Mouse (Mus musculus) forebrain, embryonic 12.5 days (tissue): ENCODE measurements around the gene Eml4. TPM values are rescaled to one million over a fixed set of nuclear protein-coding genes. Genes with fewer than 3 reads are reported as not detected.
A peak's percentile ranks its signal among the peaks of the same experiment; 100 is the strongest.

Experiments
- ATAC-seq: fragments of 200-750 bp; cut with Nextera tagmentation; 2 replicates; pipeline ENCODE4 v1.8.0; 2017; ENCODE audit warnings: moderate TSS enrichment; ENCODE audit not compliant: low FRiP score
- H3K27ac ChIP-seq: fragments of 300-500 bp; sonication (generic); 2 replicates; pipeline ENCODE4 v1.5.1; 2016; ENCODE audit warnings: mild to moderate bottlenecking
- H3K27me3 ChIP-seq: fragments of 300-500 bp; sonication (generic); 2 replicates; pipeline ENCODE4 v1.6.1; 2016; ENCODE audit warnings: mild to moderate bottlenecking
- H3K36me3 ChIP-seq: fragments of 300-500 bp; sonication (generic); replicated peaks from 2 replicates; pipeline ENCODE4 v1.6.1; 2016; ENCODE audit warnings: mild to moderate bottlenecking
- H3K4me1 ChIP-seq: fragments of 300-500 bp; sonication (generic); 2 replicates; pipeline ENCODE4 v1.6.1; 2016
- H3K4me2 ChIP-seq: fragments of 300-500 bp; sonication (generic); 2 replicates; pipeline ENCODE4 v1.6.1; 2016; ENCODE audit warnings: mild to moderate bottlenecking, moderate library complexity
- H3K4me3 ChIP-seq: fragments of 300-500 bp; sonication (generic); replicated peaks from 2 replicates; pipeline ENCODE4 v1.5.1; 2016; ENCODE audit warnings: mild to moderate bottlenecking
- H3K9ac ChIP-seq: fragments of 300-500 bp; sonication (generic); 2 replicates; pipeline ENCODE4 v1.6.1; 2016; ENCODE audit warnings: mild to moderate bottlenecking
- H3K9me3 ChIP-seq: fragments of 300-500 bp; sonication (generic); 2 replicates; pipeline ENCODE4 v1.6.1; 2016
- WGBS: fragments of 180-500 bp; shearing (Covaris S2); methylation state at CpG from one replicate; pipeline ENCODE4 v1.1.7; 2016; 5-methylcytosine and 5-hydroxymethylcytosine counted together
- polyA plus RNA-seq: library from polyadenylated mRNA; unstranded; fragments of >200 nt; fragmentation: Nextera tagmentation; extraction: Ambion mirVana; gene quantifications from 2 replicates; pipeline ENCODE4 v1.2.1, GENCODE M21; 2016

Gene Eml4
- polyA plus RNA-seq, 1 experiment from 2014 or later: 46.6 TPM

DNA sequence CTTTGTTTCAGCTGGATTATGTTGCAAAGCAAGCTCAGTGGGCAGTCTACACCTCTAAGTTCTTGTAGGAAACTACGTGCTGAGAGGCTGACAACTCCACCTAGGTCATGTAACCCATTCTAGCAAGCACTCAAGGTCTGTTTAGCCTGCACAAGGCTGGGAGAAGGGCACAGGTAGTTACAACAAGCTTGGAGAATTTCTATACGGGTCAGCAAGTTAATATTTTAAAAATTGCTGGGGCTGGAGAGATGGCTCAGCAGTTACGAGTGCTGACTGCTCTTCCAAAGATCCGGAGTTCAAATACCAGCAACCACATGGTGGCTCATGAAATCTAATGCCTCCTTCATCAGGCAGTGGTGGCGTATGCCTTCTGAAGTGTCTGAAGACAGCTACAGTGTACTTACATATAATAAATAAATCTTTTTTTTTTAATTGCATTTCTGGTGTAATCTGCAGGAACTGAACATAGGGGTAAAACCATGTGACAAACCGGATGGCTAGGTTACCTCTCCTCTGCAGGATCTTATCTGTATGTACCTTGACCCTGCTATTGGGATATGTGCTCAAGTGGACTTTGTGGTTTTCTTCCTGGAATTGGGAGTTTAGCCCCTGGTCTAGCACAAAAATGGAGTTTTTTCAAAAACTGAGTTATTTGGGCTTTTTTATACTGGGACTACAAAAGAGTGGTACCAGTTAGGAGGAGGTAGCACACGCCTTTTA, 132.2 kb downstream of the Eml4 start:
- Histone ChIP-seq H3K27me3 (no peaks in the 10 kb centered on the region), H3K4me2 (no peak overlapping the region), H3K4me1 (peaks cover 5% of the 10 kb centered on the region; the same call in 1 of the 2 replicates), H3K36me3 (peaks cover 32% of the 10 kb centered on the region), H3K9ac (no peak overlapping the region), H3K9me3 (no peaks in the 10 kb centered on the region), H3K4me3 (no peak overlapping the region), H3K27ac (no peak overlapping the region)
- ATAC-seq: no peak
- WGBS: 94% methylated on average over 7 of the region's 7 CpGs

DNA sequence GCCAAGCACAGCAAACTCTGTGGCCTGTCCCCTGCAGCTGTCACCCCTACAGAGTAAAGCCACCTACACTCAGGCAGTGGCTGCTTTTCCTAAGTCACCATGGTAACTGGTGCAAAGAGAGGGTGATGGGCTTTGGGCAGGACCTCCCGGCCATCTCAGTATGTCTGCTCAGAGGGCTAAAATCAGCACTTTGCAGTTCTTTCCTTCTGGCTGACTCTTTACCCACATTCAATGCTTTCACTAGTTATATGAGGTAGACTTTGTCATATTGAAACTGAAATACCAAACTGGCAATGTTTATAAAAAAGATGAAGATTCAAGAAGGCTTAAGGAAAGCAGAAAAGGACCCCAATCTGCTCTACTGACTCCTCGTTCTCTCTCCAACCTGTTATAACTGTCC, 133.1 kb downstream of the Eml4 start:
- Histone ChIP-seq H3K36me3 (peaks cover 25% of the 10 kb centered on the region), H3K9me3 (no peaks in the 10 kb centered on the region), H3K4me1 (peaks cover 7% of the 10 kb centered on the region; the same call in 1 of the 2 replicates), H3K4me3 (no peak overlapping the region), H3K4me2 (no peak overlapping the region), H3K9ac (no peak overlapping the region), H3K27ac (no peak overlapping the region), H3K27me3 (no peaks in the 10 kb centered on the region)
- 85% methylated on average over 2 of the region's 2 CpGs for WGBS
- ATAC-seq: no peak

DNA sequence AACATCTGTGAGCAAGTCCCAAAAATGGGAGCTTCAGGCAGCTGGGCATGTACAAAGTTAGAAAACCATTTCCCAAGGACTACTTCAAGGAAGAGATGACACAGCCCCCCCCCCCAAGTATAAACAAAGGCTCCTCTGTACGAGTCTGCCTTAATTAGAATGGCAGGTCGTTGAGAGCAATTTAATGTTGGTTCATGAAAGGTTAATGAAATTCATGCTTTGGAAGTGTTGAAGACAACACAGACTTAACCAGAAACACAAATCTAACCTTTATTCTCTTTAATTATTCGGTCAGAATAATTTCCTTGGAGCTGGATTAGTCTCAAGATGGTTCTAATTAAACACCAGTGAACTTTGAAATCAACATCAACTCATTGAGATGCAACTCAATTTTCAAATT, 137.0 kb downstream of the Eml4 start:
- no peak overlapping the region for H3K4me3 ChIP-seq
- no peak for ATAC-seq
- H3K36me3 ChIP-seq: 0 out of 2 replicates have a peak, but pooled peaks cover 5% of the 10 kb centered on the region
- no peak overlapping the region for H3K9ac ChIP-seq
- 0 out of 2 replicates have a peak, but pooled peaks cover 10% of the 10 kb centered on the region for H3K9me3 ChIP-seq
- H3K4me1 ChIP-seq: peaks cover 7% of the 10 kb centered on the region; the same call in 1 of the 2 replicates
- no peak overlapping the region for H3K4me2 ChIP-seq
- whole genome bisulfite sequencing: 36% methylated on average over 3 of the region's 3 CpGs
- H3K27me3 ChIP-seq: no peaks in the 10 kb centered on the region
- no peak overlapping the region for H3K27ac ChIP-seq

DNA sequence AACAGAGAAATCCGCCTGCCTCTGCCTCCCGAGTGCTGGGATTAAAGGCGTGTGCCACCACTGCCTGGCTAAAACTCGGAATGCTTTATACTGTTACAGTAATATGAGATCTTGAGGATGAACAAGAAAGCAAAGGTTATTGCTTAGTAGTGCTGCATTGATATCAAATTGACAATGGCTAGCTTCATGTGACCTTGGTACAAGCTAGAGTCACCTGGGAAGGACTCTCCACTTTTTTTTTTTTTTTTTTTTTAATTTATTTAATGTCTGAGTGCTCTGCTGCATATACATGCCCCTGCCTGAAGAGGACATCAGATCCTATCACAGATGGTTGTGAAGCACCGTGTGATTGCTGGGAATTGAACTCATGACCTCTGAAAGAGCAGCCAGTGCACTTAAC, 148.2 kb downstream of the Eml4 start:
- no peaks in the 10 kb centered on the region for H3K27me3 ChIP-seq
- H3K4me1 ChIP-seq: no peaks in the 10 kb centered on the region
- H3K9me3 ChIP-seq: no peaks in the 10 kb centered on the region
- peaks cover 62% of the 10 kb centered on the region for H3K36me3 ChIP-seq
- no peak overlapping the region for H3K4me2 ChIP-seq
- H3K9ac ChIP-seq: no peak overlapping the region
- WGBS: 97% methylated on average over 5 of the region's 5 CpGs
- no peak overlapping the region for H3K27ac ChIP-seq
- no peak for ATAC-seq
- H3K4me3 ChIP-seq: no peak overlapping the region

DNA sequence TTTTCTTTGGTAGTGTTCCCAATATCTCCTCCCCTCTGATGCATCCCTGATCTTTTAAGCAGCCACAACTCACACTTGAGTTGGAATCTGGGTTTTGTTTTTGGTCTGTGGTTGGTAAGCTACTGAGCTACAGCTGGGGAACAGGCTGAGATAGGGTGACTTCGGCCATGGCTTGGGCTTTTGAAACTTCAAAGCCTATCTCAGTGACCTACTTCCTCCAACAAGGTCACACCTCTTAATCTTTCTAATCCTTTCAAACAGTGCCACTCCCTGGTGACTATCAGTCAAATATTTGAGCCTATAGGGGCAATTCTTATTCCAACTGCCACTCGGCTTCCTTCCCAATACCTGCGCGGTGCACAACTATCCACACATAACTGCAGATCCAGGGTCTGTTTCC, 149.0 kb downstream of the Eml4 start:
- H3K27ac ChIP-seq: no peak overlapping the region
- H3K36me3 ChIP-seq: peaks cover 62% of the 10 kb centered on the region
- no peak for ATAC-seq
- no peak overlapping the region for H3K9ac ChIP-seq
- H3K9me3 ChIP-seq: no peaks in the 10 kb centered on the region
- 92% methylated on average over 4 of the region's 4 CpGs for WGBS
- H3K4me3 ChIP-seq: no peak overlapping the region
- no peak overlapping the region for H3K4me2 ChIP-seq
- H3K27me3 ChIP-seq: no peaks in the 10 kb centered on the region
- no peaks in the 10 kb centered on the region for H3K4me1 ChIP-seq

DNA sequence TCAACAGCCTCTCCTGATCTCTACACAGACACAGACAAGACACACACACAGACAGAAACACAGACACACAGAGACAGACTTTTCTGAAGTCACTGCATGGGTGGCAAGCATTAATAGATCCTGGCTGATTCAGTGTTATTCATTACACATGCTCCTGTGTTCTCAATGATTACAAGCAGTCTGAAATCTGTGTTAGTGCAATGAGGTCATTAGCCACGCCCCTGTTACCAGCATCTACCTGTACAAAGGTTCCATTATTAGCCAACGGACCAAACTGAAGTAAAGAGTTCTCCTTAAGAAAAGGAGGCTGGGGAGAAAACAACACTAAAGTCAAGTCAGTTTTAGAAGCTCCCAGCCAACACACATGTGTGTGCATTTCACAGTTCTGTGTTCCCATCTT, 153.0 kb downstream of the Eml4 start:
- H3K4me2 ChIP-seq: no peak overlapping the region
- H3K36me3 ChIP-seq: peaks cover 44% of the 10 kb centered on the region
- H3K27ac ChIP-seq: no peak overlapping the region
- no peaks in the 10 kb centered on the region for H3K27me3 ChIP-seq
- no peak overlapping the region for H3K9ac ChIP-seq
- no peaks in the 10 kb centered on the region for H3K9me3 ChIP-seq
- no peak for ATAC-seq
- 82% methylated on average over 2 of the region's 2 CpGs for WGBS
- no peak overlapping the region for H3K4me3 ChIP-seq
- no peaks in the 10 kb centered on the region for H3K4me1 ChIP-seq

DNA sequence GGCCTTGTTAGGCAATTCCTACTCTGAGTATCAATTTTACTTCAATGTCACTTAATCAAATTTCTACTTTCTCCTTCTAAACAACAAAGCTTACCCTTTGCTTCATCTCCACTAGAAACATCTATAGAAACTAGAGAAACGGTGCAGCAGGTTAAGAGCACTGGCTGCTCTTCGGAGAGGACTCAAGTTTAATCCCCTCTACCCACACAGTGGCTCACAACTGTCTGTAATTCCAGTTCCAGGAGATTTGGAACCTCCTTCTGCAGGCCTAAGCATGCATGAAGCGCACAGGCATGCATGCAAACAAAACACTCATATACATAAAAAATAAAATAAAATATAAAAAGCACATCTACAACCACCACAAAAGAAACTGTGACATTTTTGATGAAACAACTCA, 161.4 kb downstream of the Eml4 start:
- Histone ChIP-seq H3K4me2 (no peak overlapping the region), H3K9me3 (no peaks in the 10 kb centered on the region), H3K4me1 (peaks cover 25% of the 10 kb centered on the region), H3K36me3 (no peaks in the 10 kb centered on the region), H3K4me3 (no peak overlapping the region), H3K9ac (no peak overlapping the region), H3K27me3 (no peaks in the 10 kb centered on the region), H3K27ac (no peak overlapping the region)
- ATAC-seq: no peak
- WGBS: 91% methylated on average over 3 of the region's 3 CpGs

DNA sequence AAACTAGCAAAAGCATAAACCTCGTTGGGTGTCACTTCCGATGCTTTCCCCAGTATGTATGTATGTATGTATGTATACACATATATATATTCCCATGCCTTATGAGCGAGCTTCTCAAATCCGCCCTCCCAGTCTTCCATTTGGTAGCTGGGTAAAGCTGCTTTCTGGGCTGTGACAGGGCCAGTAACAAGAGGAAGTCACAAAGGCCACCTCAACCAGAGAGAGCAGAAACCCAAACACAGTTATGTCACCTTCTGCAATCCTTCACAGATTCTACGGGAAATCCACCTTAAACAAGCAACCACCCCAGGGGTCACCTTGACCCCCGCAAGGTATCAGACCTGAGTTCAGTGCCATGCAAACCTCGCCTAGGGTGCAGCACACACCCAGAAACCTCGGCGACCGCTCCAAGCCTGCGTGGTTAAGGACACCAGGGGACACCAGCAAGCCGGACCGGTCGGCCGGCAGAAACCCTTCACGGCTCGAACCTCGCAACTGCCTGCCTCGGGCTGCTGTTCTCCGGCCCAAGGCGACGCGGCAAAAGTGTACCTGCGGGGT, 163.0 kb downstream of the Eml4 start:
- Histone ChIP-seq H3K4me3 (peak overlapping the region; percentile 93), H3K9me3 (no peaks in the 10 kb centered on the region), H3K27me3 (no peaks in the 10 kb centered on the region), H3K9ac (peak overlapping the region; percentile 91), H3K4me2 (peak overlapping the region; percentile 88), H3K4me1 (peaks cover 25% of the 10 kb centered on the region), H3K36me3 (no peaks in the 10 kb centered on the region), H3K27ac (peak overlapping the region; percentile 51)
- 2% methylated on average over 24 of the region's 24 CpGs for WGBS
- ATAC-seq: peak; percentile 71

DNA sequence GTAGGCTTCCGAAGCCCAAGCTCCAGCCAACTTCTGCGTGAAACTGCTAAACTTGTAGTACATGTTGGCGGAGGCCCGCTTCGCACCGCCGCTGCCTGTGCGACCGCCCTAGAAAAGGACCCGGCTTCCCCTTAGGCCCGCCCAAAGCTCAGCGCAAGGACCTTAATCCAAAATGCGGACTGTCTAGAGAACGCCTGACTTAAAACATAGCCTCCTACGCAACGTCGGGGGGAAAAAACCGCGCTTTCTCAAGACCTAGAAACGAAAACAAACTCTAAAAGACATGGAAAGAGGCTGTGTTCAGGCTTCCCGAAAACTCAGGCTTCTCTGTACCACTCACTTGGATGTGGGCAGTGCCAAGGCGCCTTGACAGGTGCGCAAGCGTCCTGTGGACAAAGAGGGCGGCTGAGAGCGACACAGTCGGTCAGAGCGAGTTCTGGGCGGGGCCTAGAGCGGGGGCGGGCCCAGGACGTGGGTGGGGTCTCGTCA, 163.5 kb downstream of the Eml4 start:
- peak overlapping the region; percentile 91 for H3K9ac ChIP-seq
- 0% methylated on average over 31 of the region's 33 CpGs for WGBS
- no peaks in the 10 kb centered on the region for H3K9me3 ChIP-seq
- peak overlapping the region; percentile 93 for H3K4me3 ChIP-seq
- H3K4me2 ChIP-seq: peak overlapping the region; percentile 88
- H3K4me1 ChIP-seq: peaks cover 25% of the 10 kb centered on the region
- no peaks in the 10 kb centered on the region for H3K36me3 ChIP-seq
- H3K27ac ChIP-seq: peak overlapping the region; percentile 51
- peak; percentile 99 for ATAC-seq
- no peaks in the 10 kb centered on the region for H3K27me3 ChIP-seq

DNA sequence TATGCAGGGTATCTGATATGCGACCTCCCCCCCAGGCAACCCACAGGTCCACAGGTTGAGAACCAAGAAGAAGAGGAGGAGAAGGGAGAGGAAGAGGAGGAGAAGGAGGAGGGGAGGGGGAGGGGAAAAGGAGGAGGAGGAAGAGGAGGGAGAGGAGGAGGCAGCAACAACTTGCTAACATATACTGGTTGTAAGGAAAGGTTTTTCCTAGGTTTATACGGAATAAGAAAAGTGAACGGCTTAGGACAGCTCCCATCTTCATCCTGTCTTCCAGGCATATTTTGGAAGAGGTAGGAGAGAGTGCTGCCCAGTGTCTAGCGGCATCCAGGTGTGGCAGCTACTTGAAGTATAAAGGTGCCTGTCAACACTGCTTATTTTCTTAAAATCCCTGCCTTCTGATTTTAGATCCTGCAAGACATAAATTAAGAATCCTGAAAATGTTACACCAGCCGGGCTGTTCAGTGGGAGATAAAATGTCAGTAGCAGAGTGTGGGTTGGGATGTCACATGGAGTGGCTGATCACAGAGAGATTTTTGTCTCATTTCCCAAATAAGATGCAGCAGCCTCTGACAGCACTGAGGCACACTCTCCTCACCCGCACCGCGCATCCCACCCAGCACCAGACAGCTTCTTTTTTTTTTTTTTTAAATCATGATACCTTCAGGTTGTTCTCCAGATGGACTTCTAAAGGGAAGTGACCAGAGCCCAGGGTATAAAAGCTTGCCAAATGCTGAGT, 166.7 kb downstream of the Eml4 start, which contains the start of gene Cox7a2l:
Cox7a2l (minus strand) TSS at position 51 of the 736 bp plus-strand sequence.
- Histone ChIP-seq H3K36me3 (no peaks in the 10 kb centered on the region), H3K9me3 (no peaks in the 10 kb centered on the region), H3K9ac (no peak within 1 kb of the TSS), H3K27me3 (no peaks in the 10 kb centered on the region), H3K27ac (no peak within 1 kb of the TSS), H3K4me1 (peaks cover 17% of the 10 kb centered on the region), H3K4me3 (no peak within 1 kb of the TSS), H3K4me2 (no peak within 1 kb of the TSS)
- ATAC-seq: no peak
- 94% methylated on average over 8 of the region's 8 CpGs for WGBS

DNA sequence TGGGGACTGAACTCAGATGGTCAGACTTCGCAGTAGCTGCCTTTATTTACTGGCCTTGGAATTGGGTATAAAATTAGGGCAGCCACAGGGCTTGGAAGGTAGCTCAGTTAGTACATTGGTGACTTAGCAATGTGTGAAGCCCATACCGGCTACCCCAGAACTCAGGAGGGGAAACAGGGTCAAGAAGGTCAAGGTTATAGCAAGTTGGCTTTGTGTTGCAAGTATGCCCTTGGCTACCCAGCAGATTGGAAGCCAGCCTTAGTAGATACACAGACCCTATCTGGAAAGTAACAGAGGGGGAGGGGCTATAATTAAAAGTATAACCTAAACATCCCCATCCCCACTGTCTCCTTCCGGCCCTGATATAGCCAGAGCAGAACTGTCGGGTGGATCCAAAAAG, 171.2 kb downstream of the Eml4 start:
- Histone ChIP-seq H3K27ac (no peak overlapping the region), H3K4me1 (peaks cover 22% of the 10 kb centered on the region), H3K4me2 (no peak overlapping the region), H3K9me3 (no peaks in the 10 kb centered on the region), H3K36me3 (no peaks in the 10 kb centered on the region), H3K27me3 (peaks cover 14% of the 10 kb centered on the region), H3K9ac (no peak overlapping the region), H3K4me3 (no peak overlapping the region)
- no peak for ATAC-seq
- WGBS: 94% methylated on average over 4 of the region's 4 CpGs

DNA sequence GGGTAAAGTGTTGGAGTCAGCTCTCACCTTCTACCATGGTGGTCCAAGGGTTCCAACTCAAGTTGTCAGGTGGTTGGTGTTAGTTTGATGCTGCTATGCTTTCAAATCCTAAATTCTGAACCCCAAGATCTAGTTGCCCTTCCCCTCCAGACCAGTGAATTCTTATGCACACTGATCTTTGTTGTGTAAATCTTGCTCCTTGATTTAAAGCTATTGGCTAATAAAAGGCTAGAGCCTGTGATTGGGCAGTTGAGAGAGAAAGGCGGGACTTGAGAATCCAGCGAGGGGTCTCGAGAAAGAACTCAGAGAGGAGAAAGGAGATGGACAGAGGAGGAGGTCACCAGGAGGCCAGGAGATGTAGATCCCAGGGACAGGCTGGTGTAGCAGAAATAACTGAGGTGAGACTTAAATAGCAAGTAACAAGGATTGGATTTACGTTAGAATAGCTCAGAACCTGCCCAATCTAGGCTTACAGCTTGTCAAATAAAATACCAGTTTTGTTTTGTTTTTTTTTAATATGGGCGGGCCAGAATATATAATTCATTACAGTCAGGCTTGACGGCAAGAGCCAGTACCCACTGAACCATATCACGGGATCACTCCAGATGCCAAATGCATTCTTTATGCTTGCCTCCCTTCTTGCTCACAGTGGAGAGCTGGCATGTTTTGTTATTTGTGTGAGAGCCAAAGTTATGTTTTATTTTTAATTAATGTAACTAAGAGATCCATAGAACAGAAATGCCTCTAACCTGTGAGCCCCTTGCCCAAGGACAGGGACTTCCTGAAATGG, 172.1 kb downstream of the Eml4 start:
- WGBS: 69% methylated on average over 7 of the region's 7 CpGs
- H3K27ac ChIP-seq: no peak overlapping the region
- H3K36me3 ChIP-seq: no peaks in the 10 kb centered on the region
- peaks cover 14% of the 10 kb centered on the region for H3K27me3 ChIP-seq
- no peak overlapping the region for H3K9ac ChIP-seq
- no peak overlapping the region for H3K4me3 ChIP-seq
- H3K9me3 ChIP-seq: no peaks in the 10 kb centered on the region
- ATAC-seq: no peak
- H3K4me1 ChIP-seq: peaks cover 31% of the 10 kb centered on the region
- no peak overlapping the region for H3K4me2 ChIP-seq
